Mouse (Mus musculus): ENCODE data around the gene Pfkfb2. TPM values are rescaled to one million over a fixed set of nuclear protein-coding genes. Genes with fewer than 3 reads are reported as not detected.
A peak's percentile ranks its signal among the peaks of the same experiment; 100 is the strongest.

Gene Pfkfb2
- polyA plus RNA-seq (2014; fragmentation: Nextera tagmentation; extraction: Ambion mirVana): 5.1 and 5.7 TPM in 2 replicates

DNA sequence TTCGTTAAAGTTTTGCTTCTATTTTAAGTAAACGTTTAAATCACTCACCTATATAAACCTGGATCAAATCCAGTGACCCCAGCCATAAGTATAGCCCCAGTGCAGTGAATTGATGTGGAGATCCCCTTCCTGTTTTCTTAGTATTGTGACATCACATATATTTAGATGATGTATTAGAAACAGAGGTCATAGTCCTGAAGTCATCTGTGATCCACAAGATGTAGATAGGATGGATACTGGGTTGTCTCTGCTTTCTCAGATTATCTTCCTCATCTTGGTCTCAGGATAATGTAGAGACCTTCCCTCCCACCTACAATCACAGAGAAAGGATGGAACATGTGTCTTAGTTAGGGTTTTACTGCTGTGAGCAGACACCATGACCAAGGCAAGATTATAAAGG is at the start of gene Pfkfb2:
Gene Pfkfb2, minus strand, starts transcription at position 101 of the 400 bp plus-strand sequence.
- Histone ChIP-seq H3K9ac (replicated peaks; ENCODE audit: low read length) (no peak within 1 kb of the TSS), H3K9me3 (replicated peaks; ENCODE audit: control insufficient read depth, low read length) (no peaks in the 10 kb centered on the region), H3K27me3 (ENCODE audit: control insufficient read depth, insufficient read depth, low read length) (no peaks in the 10 kb centered on the region), H3K36me3 (replicated peaks; ENCODE audit: control insufficient read depth, insufficient read depth, low read depth, low read length) (no peaks in the 10 kb centered on the region), H3K4me3 (ENCODE audit: low read depth, low read length) (no peak within 1 kb of the TSS), H3K4me2 (ENCODE audit: low read depth, low read length) (no peak within 1 kb of the TSS), H3K27ac (replicated peaks; ENCODE audit: low read depth, low read length) (no peak within 1 kb of the TSS), H3K4me1 (ENCODE audit: control insufficient read depth, insufficient read depth, low read length) (no peaks in the 10 kb centered on the region)
- ATAC-seq (replicated peaks; ENCODE audit: insufficient number of reproducible peaks, low FRiP score, low TSS enrichment, low read depth) (no peak), DNase-seq (ENCODE audit: low spot score) (no peak)
- WGBS: 79% methylated on average over 2 of the region's 2 CpGs

DNA sequence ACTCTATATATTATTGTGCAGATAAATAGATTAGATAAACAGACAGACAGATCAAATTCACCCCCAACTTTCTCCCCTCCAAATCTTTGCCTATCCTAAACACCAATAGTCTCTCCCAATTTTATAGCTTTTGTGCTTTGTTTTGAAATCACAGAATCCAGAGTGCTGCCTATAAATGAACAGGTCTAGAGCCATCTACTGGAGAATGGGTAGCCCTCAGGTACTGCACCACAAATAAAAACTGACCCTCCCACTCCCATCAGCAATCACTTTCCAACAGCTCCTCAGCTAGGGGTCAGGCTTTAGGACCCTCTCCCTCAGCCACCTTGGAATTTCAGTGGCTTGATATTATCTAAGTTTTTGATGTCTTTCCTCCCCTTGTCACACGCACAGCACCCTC is 47.6 kb upstream of the Pfkfb2 start:
- Histone ChIP-seq H3K27ac (replicated peaks; ENCODE audit: low read depth, low read length) (no peak overlapping the region), H3K9me3 (replicated peaks; ENCODE audit: control insufficient read depth, low read length) (no peaks in the 10 kb centered on the region), H3K36me3 (replicated peaks; ENCODE audit: control insufficient read depth, insufficient read depth, low read depth, low read length) (no peaks in the 10 kb centered on the region), H3K4me3 (ENCODE audit: low read depth, low read length) (no peak overlapping the region), H3K4me2 (ENCODE audit: low read depth, low read length) (no peak overlapping the region), H3K9ac (replicated peaks; ENCODE audit: low read length) (no peak overlapping the region), H3K27me3 (ENCODE audit: control insufficient read depth, insufficient read depth, low read length) (no peaks in the 10 kb centered on the region), H3K4me1 (ENCODE audit: control insufficient read depth, insufficient read depth, low read length) (no peaks in the 10 kb centered on the region)
- no peak for ATAC-seq (replicated peaks; ENCODE audit: insufficient number of reproducible peaks, low FRiP score, low TSS enrichment, low read depth)
- no peak for DNase-seq (ENCODE audit: low spot score)
- WGBS: 81% methylated on average over 1 of the region's 1 CpGs

DNA sequence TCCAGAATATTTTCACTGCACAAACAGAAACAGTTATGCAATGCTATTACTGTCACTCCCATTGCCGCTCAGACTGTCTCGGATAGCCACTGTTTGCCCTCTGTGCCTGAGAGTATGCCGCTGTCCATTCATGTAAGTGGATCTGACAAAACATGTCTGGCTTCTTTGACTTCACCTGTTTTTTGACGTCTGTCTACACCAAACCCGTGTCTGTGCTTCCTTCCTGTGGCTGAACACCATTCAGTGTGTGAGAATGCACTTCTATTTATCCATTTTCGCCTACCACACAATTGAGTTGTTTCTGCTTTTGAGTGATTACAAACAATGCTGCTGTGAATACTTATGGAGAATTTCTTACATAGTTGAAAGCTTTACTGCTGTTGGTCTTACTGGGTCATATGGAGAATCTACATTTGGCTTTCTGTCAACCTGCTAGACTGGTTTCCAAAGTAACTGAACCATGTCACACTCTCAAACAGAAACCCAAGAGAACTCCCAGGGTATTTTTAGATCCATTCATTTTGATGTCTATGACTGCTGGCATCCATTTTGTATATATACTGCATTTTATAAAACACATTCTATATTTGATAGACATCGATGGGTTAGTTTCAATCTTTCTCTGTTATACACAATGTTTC is 46.8 kb upstream of the Pfkfb2 start:
- no peak overlapping the region for H3K9ac ChIP-seq (replicated peaks; ENCODE audit: low read length)
- H3K9me3 ChIP-seq (replicated peaks; ENCODE audit: control insufficient read depth, low read length): no peaks in the 10 kb centered on the region
- no peak overlapping the region for H3K4me2 ChIP-seq (ENCODE audit: low read depth, low read length)
- ATAC-seq (replicated peaks; ENCODE audit: insufficient number of reproducible peaks, low FRiP score, low TSS enrichment, low read depth): no peak
- H3K27ac ChIP-seq (replicated peaks; ENCODE audit: low read depth, low read length): no peak overlapping the region
- WGBS: 73% methylated on average over 7 of the region's 7 CpGs
- no peaks in the 10 kb centered on the region for H3K36me3 ChIP-seq (replicated peaks; ENCODE audit: control insufficient read depth, insufficient read depth, low read depth, low read length)
- H3K4me1 ChIP-seq (ENCODE audit: control insufficient read depth, insufficient read depth, low read length): no peaks in the 10 kb centered on the region
- H3K27me3 ChIP-seq (ENCODE audit: control insufficient read depth, insufficient read depth, low read length): no peaks in the 10 kb centered on the region
- DNase-seq (ENCODE audit: low spot score): no peak
- H3K4me3 ChIP-seq (ENCODE audit: low read depth, low read length): no peak overlapping the region

DNA sequence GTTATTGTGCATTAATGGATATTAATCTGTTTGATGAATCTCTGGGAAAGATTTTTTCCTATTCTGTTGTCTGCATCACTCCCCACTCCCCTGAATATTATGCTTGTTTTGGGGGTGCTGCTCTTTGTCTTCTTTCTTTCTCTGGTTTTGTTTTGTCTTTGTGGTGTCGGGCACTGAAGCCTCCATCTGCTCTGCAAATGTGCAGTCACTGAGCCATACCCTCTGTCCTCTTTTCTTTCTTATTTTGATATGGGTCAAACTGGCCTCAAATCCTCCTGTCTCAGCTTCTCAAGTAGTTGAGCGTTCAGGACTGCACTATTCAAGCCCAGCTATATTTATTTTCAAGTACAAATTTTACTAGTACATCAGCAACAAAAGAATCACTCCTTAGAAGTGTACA is 46.2 kb upstream of the Pfkfb2 start:
- no peaks in the 10 kb centered on the region for H3K36me3 ChIP-seq (replicated peaks; ENCODE audit: control insufficient read depth, insufficient read depth, low read depth, low read length)
- no peak overlapping the region for H3K4me2 ChIP-seq (ENCODE audit: low read depth, low read length)
- WGBS: 75% methylated on average over 2 of the region's 2 CpGs
- H3K27me3 ChIP-seq (ENCODE audit: control insufficient read depth, insufficient read depth, low read length): no peaks in the 10 kb centered on the region
- DNase-seq (ENCODE audit: low spot score): no peak
- H3K27ac ChIP-seq (replicated peaks; ENCODE audit: low read depth, low read length): no peak overlapping the region
- H3K4me3 ChIP-seq (ENCODE audit: low read depth, low read length): no peak overlapping the region
- no peaks in the 10 kb centered on the region for H3K9me3 ChIP-seq (replicated peaks; ENCODE audit: control insufficient read depth, low read length)
- no peak for ATAC-seq (replicated peaks; ENCODE audit: insufficient number of reproducible peaks, low FRiP score, low TSS enrichment, low read depth)
- H3K9ac ChIP-seq (replicated peaks; ENCODE audit: low read length): no peak overlapping the region
- no peaks in the 10 kb centered on the region for H3K4me1 ChIP-seq (ENCODE audit: control insufficient read depth, insufficient read depth, low read length)

DNA sequence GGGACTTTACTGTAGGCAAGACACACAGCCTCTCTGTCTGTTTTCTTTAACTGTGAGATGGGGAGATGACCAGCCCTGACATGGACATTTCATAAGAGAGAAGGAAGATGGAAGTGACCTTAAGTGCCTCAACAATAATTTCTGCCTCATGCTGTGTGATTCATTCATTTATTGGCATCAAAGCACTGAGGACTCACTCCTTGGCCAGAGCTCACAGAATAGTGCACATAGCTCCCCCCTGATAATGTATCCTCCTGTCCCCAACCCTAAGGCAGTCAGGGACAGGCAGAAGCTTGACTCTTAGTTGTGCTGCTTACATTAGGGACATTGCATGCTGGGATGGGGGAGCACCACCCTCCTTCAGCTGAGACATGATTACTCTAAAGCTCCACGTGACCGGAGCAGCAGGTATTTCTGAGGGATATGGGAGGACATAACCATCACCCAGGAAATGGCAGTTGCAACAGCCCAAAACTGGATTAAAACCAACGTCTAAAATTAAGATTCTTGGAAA is 42.0 kb upstream of the Pfkfb2 start:
- H3K4me2 ChIP-seq (ENCODE audit: low read depth, low read length): no peak overlapping the region

DNA sequence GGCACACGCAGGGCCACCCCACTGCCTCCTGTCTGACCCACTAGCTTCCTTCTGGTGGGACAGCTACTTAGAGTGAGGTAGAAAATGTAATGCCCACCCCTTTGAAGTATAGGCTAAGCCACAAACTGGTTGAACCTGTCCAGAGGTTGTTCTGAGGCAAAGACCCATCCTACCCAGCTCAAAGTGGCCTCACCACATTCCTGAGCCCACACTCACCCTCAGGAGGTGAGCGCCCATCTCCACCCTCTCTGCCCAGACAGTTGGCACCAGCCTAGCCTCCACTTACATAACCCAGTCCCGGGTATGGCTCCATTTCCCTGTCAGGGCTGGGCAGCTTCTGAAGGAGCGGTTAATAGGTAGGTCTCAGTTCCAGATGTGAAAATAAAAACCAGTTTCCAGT is 41.4 kb upstream of the Pfkfb2 start:
- H3K36me3 ChIP-seq (replicated peaks; ENCODE audit: control insufficient read depth, insufficient read depth, low read depth, low read length): no peaks in the 10 kb centered on the region
- no peak overlapping the region for H3K9ac ChIP-seq (replicated peaks; ENCODE audit: low read length)
- WGBS: 79% methylated on average over 4 of the region's 4 CpGs
- no peaks in the 10 kb centered on the region for H3K27me3 ChIP-seq (ENCODE audit: control insufficient read depth, insufficient read depth, low read length)
- H3K4me2 ChIP-seq (ENCODE audit: low read depth, low read length): no peak overlapping the region
- H3K4me1 ChIP-seq (ENCODE audit: control insufficient read depth, insufficient read depth, low read length): no peaks in the 10 kb centered on the region
- no peak overlapping the region for H3K27ac ChIP-seq (replicated peaks; ENCODE audit: low read depth, low read length)
- no peak overlapping the region for H3K4me3 ChIP-seq (ENCODE audit: low read depth, low read length)
- peak; percentile 9 for DNase-seq (ENCODE audit: low spot score)
- peak; percentile 44; the same call in 1 of the 2 replicates for ATAC-seq (replicated peaks; ENCODE audit: insufficient number of reproducible peaks, low FRiP score, low TSS enrichment, low read depth)
- no peaks in the 10 kb centered on the region for H3K9me3 ChIP-seq (replicated peaks; ENCODE audit: control insufficient read depth, low read length)

More for the DNA sequence above, 42.0 kb upstream of the Pfkfb2 start:
- H3K9me3 ChIP-seq (replicated peaks; ENCODE audit: control insufficient read depth, low read length): no peaks in the 10 kb centered on the region
- DNase-seq (ENCODE audit: low spot score) (no peak), ATAC-seq (replicated peaks; ENCODE audit: insufficient number of reproducible peaks, low FRiP score, low TSS enrichment, low read depth) (no peak)
- 65% methylated on average over 3 of the region's 3 CpGs for WGBS
- H3K9ac ChIP-seq (replicated peaks; ENCODE audit: low read length): no peak overlapping the region
- no peaks in the 10 kb centered on the region for H3K4me1 ChIP-seq (ENCODE audit: control insufficient read depth, insufficient read depth, low read length)
- H3K4me3 ChIP-seq (ENCODE audit: low read depth, low read length): no peak overlapping the region
- H3K36me3 ChIP-seq (replicated peaks; ENCODE audit: control insufficient read depth, insufficient read depth, low read depth, low read length): no peaks in the 10 kb centered on the region
- no peak overlapping the region for H3K27ac ChIP-seq (replicated peaks; ENCODE audit: low read depth, low read length)
- no peaks in the 10 kb centered on the region for H3K27me3 ChIP-seq (ENCODE audit: control insufficient read depth, insufficient read depth, low read length)

DNA sequence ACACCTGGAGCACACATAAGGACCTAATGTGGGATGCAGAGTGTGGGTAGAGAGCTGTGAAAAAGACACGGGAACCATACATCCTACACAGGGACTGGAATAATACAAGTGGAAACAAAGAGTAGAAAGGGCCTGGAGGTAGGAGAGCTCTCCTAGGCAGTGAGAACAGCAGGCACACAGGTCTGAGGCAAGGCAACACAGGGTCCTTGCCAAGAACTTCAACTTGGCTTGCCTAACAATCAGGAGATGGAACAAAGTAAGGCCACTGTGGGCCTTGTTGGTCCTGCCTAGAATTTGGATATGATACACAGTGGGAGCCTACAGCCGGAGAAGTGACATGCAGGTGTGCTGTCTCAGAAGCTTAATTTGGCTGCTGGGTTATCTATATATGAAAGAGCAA is 40.9 kb upstream of the Pfkfb2 start:
- 90% methylated on average over 2 of the region's 2 CpGs for WGBS
- H3K27ac ChIP-seq (replicated peaks; ENCODE audit: low read depth, low read length): no peak overlapping the region
- H3K9ac ChIP-seq (replicated peaks; ENCODE audit: low read length): no peak overlapping the region
- no peaks in the 10 kb centered on the region for H3K27me3 ChIP-seq (ENCODE audit: control insufficient read depth, insufficient read depth, low read length)
- ATAC-seq (replicated peaks; ENCODE audit: insufficient number of reproducible peaks, low FRiP score, low TSS enrichment, low read depth) (no peak), DNase-seq (ENCODE audit: low spot score) (no peak)
- H3K4me1 ChIP-seq (ENCODE audit: control insufficient read depth, insufficient read depth, low read length): no peaks in the 10 kb centered on the region
- H3K36me3 ChIP-seq (replicated peaks; ENCODE audit: control insufficient read depth, insufficient read depth, low read depth, low read length): no peaks in the 10 kb centered on the region
- no peak overlapping the region for H3K4me2 ChIP-seq (ENCODE audit: low read depth, low read length)
- no peak overlapping the region for H3K4me3 ChIP-seq (ENCODE audit: low read depth, low read length)
- H3K9me3 ChIP-seq (replicated peaks; ENCODE audit: control insufficient read depth, low read length): no peaks in the 10 kb centered on the region

DNA sequence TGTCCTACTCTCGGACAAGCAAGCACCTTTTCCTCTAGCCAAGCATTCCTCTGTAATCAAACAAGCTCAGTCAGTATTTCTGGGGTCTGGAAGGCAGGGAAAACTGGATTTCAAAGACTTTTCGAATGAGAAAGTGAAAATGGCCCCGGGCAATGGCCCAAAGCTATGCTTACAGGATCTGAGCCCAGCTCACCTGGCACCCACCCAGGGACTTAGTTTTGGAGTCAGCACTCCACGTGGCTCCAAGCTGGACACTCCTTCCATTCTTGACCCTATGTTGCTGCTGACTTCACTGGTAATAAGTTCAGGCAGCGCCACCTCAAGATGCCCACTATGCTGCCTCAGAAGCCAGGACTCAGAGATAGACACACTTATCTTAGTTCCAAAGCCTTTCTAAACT is 38.0 kb upstream of the Pfkfb2 start:
- Histone ChIP-seq H3K27me3 (ENCODE audit: control insufficient read depth, insufficient read depth, low read length) (no peaks in the 10 kb centered on the region), H3K4me3 (ENCODE audit: low read depth, low read length) (no peak overlapping the region), H3K9me3 (replicated peaks; ENCODE audit: control insufficient read depth, low read length) (no peaks in the 10 kb centered on the region), H3K4me2 (ENCODE audit: low read depth, low read length) (no peak overlapping the region), H3K4me1 (ENCODE audit: control insufficient read depth, insufficient read depth, low read length) (no peaks in the 10 kb centered on the region), H3K36me3 (replicated peaks; ENCODE audit: control insufficient read depth, insufficient read depth, low read depth, low read length) (no peaks in the 10 kb centered on the region), H3K27ac (replicated peaks; ENCODE audit: low read depth, low read length) (no peak overlapping the region), H3K9ac (replicated peaks; ENCODE audit: low read length) (no peak overlapping the region)
- ATAC-seq (replicated peaks; ENCODE audit: insufficient number of reproducible peaks, low FRiP score, low TSS enrichment, low read depth) (no peak), DNase-seq (ENCODE audit: low spot score) (no peak)
- WGBS: 80% methylated on average over 5 of the region's 5 CpGs
